9 mouse cellular contexts compared by ENCODE assay signal in the genomic region with DNA sequence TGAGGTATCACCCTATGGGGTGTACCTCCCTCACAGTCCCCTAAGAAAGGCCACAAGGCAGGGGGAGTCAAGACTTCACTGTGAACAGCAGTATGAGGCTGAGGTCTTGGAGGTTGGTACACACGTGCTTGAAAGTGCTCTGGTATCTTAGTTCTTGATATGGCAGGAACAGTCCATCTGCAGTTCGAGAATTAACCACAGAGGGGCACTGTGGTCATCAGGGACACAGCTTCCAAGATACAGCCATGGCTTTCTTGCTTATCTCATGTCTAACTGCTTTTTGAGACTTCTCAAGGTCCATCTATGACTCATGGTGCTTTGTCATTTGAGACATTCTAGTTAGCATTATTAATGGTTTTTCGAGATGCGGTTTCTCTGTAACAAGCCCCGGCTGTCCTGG. TPM values are rescaled to one million over a fixed set of nuclear protein-coding genes. Genes with fewer than 3 reads are reported as not detected.
DNase-seq lines count a peak whose midpoint lies in the region; ATAC-seq and TF ChIP-seq lines count a peak whose summit lies in the region.
"Had no signal": no experiment of that assay in that cellular context is flagged by ENCODE, and none has a peak within 500 bp of the region (broad histone marks: within the 10 kb centered on the region; RNA-seq: fewer than 3 reads in every experiment).

No protein-coding gene starts in this region.

- peak; percentile 84 for DNase-seq in forebrain, embryonic 11.5 days (ENCODE audit: low spot score)
- peak; percentile 79 for DNase-seq in T-cell, adult 2 months (ENCODE audit: low spot score)
- peak; percentile 88 to 91 for DNase-seq in cerebellum, postnatal 14 days
- peak; percentile 43 for DNase-seq in gastrocnemius, postnatal 25 days
- peak; percentile 61 to 78 for DNase-seq in layer of hippocampus, adult 2 months (ENCODE audit: low spot score in 2 of 2)
- DNase-seq in lung, postnatal 0 days (ENCODE audit: low spot score): peak; percentile 83
- DNase-seq in right cerebral cortex, postnatal 4 days: peak; percentile 78

- H3K27ac ChIP-seq in forebrain, embryonic 11.5 days (ENCODE audit: low read depth, low read length): no peak overlapping the region
- H3K27ac ChIP-seq in forebrain, embryonic 15.5 days (replicated peaks): no peak overlapping the region
- no peak overlapping the region for H3K27ac ChIP-seq in layer of hippocampus, adult 2 months
- no peak overlapping the region for H3K27ac ChIP-seq in lung, postnatal 0 days (ENCODE audit: low read length)
- H3K27ac ChIP-seq: midbrain, embryonic 12.5 days had no signal

- TF ChIP-seq EP300 in lung, postnatal 0 days (IDR thresholded peaks at IDR 0.05): no peak

- peak; percentile 95 for TF ChIP-seq CTCF in layer of hippocampus, adult 2 months (conservative IDR thresholded peaks at IDR 0.05)
- TF ChIP-seq CTCF in lung, postnatal 0 days (IDR thresholded peaks at IDR 0.05): peak; percentile 93

- no peaks in the 10 kb centered on the region for H3K36me3 ChIP-seq in forebrain, embryonic 11.5 days (ENCODE audit: control insufficient read depth, insufficient read depth, low read length)
- H3K36me3 ChIP-seq in forebrain, embryonic 15.5 days: no peaks in the 10 kb centered on the region
- no peaks in the 10 kb centered on the region for H3K36me3 ChIP-seq in lung, postnatal 0 days (ENCODE audit: insufficient read depth, low read length)
- H3K36me3 ChIP-seq: midbrain, embryonic 12.5 days had no signal

- H3K9ac ChIP-seq in forebrain, embryonic 11.5 days (ENCODE audit: low read length): no peak overlapping the region
- H3K9ac ChIP-seq in forebrain, embryonic 15.5 days (replicated peaks): no peak overlapping the region
- no peak overlapping the region for H3K9ac ChIP-seq in lung, postnatal 0 days (replicated peaks; ENCODE audit: low read depth)
- H3K9ac ChIP-seq: midbrain, embryonic 12.5 days had no signal

- no peaks in the 10 kb centered on the region; the same call in 1 of the 2 replicates for H3K27me3 ChIP-seq in forebrain, embryonic 11.5 days (ENCODE audit: control insufficient read depth, insufficient read depth, low read length)
- H3K27me3 ChIP-seq in forebrain, embryonic 15.5 days: peaks cover 13% of the 10 kb centered on the region; the same call in 1 of the 2 replicates
- no peaks in the 10 kb centered on the region for H3K27me3 ChIP-seq in lung, postnatal 0 days (replicated peaks; ENCODE audit: insufficient read depth, low read length)

- WGBS in forebrain, embryonic 11.5 days: 30% methylated on average over 5 of the region's 5 CpGs
- 23% methylated on average over 5 of the region's 5 CpGs for WGBS in forebrain, embryonic 15.5 days
- 16% methylated on average over 5 of the region's 5 CpGs for WGBS in lung, postnatal 0 days

- ATAC-seq in forebrain, embryonic 11.5 days (replicated peaks; ENCODE audit: low FRiP score): no peak; the same call in 1 of the 2 replicates
- ATAC-seq in forebrain, embryonic 15.5 days (replicated peaks): no peak
- peak; percentile 65 for ATAC-seq in lung, postnatal 0 days

- H3K4me3 ChIP-seq in forebrain, embryonic 11.5 days (ENCODE audit: low read depth, low read length): no peak overlapping the region
- no peak overlapping the region for H3K4me3 ChIP-seq in forebrain, embryonic 15.5 days
- no peak overlapping the region for H3K4me3 ChIP-seq in layer of hippocampus, adult 2 months
- no peak overlapping the region for H3K4me3 ChIP-seq in lung, postnatal 0 days (ENCODE audit: low read depth, low read length)
- H3K4me3 ChIP-seq: midbrain, embryonic 12.5 days had no signal

- H3K9me3 ChIP-seq in forebrain, embryonic 11.5 days (ENCODE audit: control insufficient read depth, low read length): no peaks in the 10 kb centered on the region
- no peaks in the 10 kb centered on the region for H3K9me3 ChIP-seq in forebrain, embryonic 15.5 days
- no peaks in the 10 kb centered on the region for H3K9me3 ChIP-seq in lung, postnatal 0 days (ENCODE audit: low read length)
- H3K9me3 ChIP-seq: midbrain, embryonic 12.5 days had no signal

- H3K4me1 ChIP-seq in forebrain, embryonic 11.5 days (replicated peaks; ENCODE audit: control insufficient read depth, insufficient read depth, low read length): 0 out of 2 replicates have a peak, but pooled peaks cover 2% of the 10 kb centered on the region
- peaks cover 16% of the 10 kb centered on the region; the same call in 1 of the 2 replicates for H3K4me1 ChIP-seq in forebrain, embryonic 15.5 days
- peaks cover 4% of the 10 kb centered on the region; the same call in 1 of the 2 replicates for H3K4me1 ChIP-seq in lung, postnatal 0 days (ENCODE audit: insufficient read depth, low read depth, low read length)

- no peak overlapping the region for H3K4me2 ChIP-seq in forebrain, embryonic 11.5 days (ENCODE audit: low read depth, low read length, severe bottlenecking)
- no peak overlapping the region for H3K4me2 ChIP-seq in forebrain, embryonic 15.5 days (replicated peaks)
- no peak overlapping the region for H3K4me2 ChIP-seq in lung, postnatal 0 days (replicated peaks; ENCODE audit: low read depth, low read length)
- H3K4me2 ChIP-seq: midbrain, embryonic 12.5 days had no signal

RNA-seq across cellular contexts. Expression of a gene that starts 3.0 kb away (rescaled TPM):
- polyA plus RNA-seq in forebrain, embryonic 11.5 days (2014; fragmentation: Nextera tagmentation; extraction: Ambion mirVana): 30.3 and 37.6 TPM in 2 replicates
- 19.9 and 20.5 TPM in 2 replicates for polyA plus RNA-seq in forebrain, embryonic 15.5 days (2015; fragmentation: Nextera tagmentation; extraction: Ambion mirVana)
- 1 to 10 TPM in 1 of 2 experiments, under 1 TPM in 1; 0.88 to 1.4 TPM for total RNA-seq in gastrocnemius, postnatal 25 days (2021)
- total RNA-seq in layer of hippocampus, adult 2 months (2021): 100 to 1,000 TPM; 104 to 109 TPM
- 3.8 and 5.0 TPM in 2 replicates for polyA plus RNA-seq in lung, postnatal 0 days (2015; fragmentation: Nextera tagmentation; extraction: Ambion mirVana)

RNA-seq across cellular contexts. Expression of a gene that starts 15.3 kb away (rescaled TPM):
- 5.0 and 5.4 TPM in 2 replicates for polyA plus RNA-seq in forebrain, embryonic 11.5 days (2014; fragmentation: Nextera tagmentation; extraction: Ambion mirVana)
- 6.4 and 6.8 TPM in 2 replicates for polyA plus RNA-seq in forebrain, embryonic 15.5 days (2015; fragmentation: Nextera tagmentation; extraction: Ambion mirVana)
- 10 to 100 TPM; 18.4 to 20.9 TPM for total RNA-seq in gastrocnemius, postnatal 25 days (2021)
- total RNA-seq in layer of hippocampus, adult 2 months (2021): 10 to 100 TPM; 28.8 to 30.7 TPM
- 5.5 and 6.1 TPM in 2 replicates for polyA plus RNA-seq in lung, postnatal 0 days (2015; fragmentation: Nextera tagmentation; extraction: Ambion mirVana)

RNA-seq across cellular contexts. Expression of a gene that starts 51.5 kb away (rescaled TPM):
- polyA plus RNA-seq in forebrain, embryonic 11.5 days (2014; fragmentation: Nextera tagmentation; extraction: Ambion mirVana): 1.5 and 1.6 TPM in 2 replicates
- 0.89 and 1.3 TPM in 2 replicates for polyA plus RNA-seq in forebrain, embryonic 15.5 days (2015; fragmentation: Nextera tagmentation; extraction: Ambion mirVana)
- under 1 TPM; 0.82 to 0.91 TPM for total RNA-seq in gastrocnemius, postnatal 25 days (2021)
- under 1 TPM; 0.54 to 0.61 TPM for total RNA-seq in layer of hippocampus, adult 2 months (2021)
- 3.4 and 3.6 TPM in 2 replicates for polyA plus RNA-seq in lung, postnatal 0 days (2015; fragmentation: Nextera tagmentation; extraction: Ambion mirVana)
